Mouse (Mus musculus) intestine, embryonic 14.5 days (tissue): Measurements from ENCODE around the gene Anapc5. TPM values are rescaled to one million over a fixed set of nuclear protein-coding genes. Genes with fewer than 3 reads are reported as not detected.
A peak's percentile ranks its signal among the peaks of the same experiment; 100 is the strongest.

Experiments
- ATAC-seq: fragments of 200-750 bp; cut with Nextera tagmentation; replicated peaks from 2 replicates; pipeline ENCODE4 v1.8.0; 2017; ENCODE audit warnings: low read depth, moderate number of reproducible peaks, moderate TSS enrichment, moderate library complexity; ENCODE audit not compliant: low FRiP score, low TSS enrichment
- DNase-seq: peaks from one replicate; pipeline ENCODE4 v3.0.0-alpha.2; 2018; ENCODE audit warnings: low spot score
- H3K27ac ChIP-seq: fragments of 300-500 bp; sonication (generic); 2 replicates; pipeline ENCODE4 v1.5.1; 2014; ENCODE audit warnings: low read depth, mild to moderate bottlenecking, control low read depth
- H3K27me3 ChIP-seq: fragments of 300-500 bp; sonication (generic); replicated peaks from 2 replicates; pipeline ENCODE4 v1.6.1; 2014; ENCODE audit warnings: low read length, control low read depth; ENCODE audit not compliant: control insufficient read depth, insufficient read depth
- H3K36me3 ChIP-seq: fragments of 300-500 bp; sonication (generic); 2 replicates; pipeline ENCODE4 v1.6.1; 2014; ENCODE audit warnings: low read length, control low read depth; ENCODE audit not compliant: control insufficient read depth, insufficient read depth
- H3K4me1 ChIP-seq: fragments of 300-500 bp; sonication (generic); replicated peaks from 2 replicates; pipeline ENCODE4 v1.6.1; 2014; ENCODE audit warnings: low read length, control low read depth, mixed read lengths; ENCODE audit not compliant: control insufficient read depth, insufficient read depth
- H3K4me2 ChIP-seq: fragments of 300-500 bp; sonication (generic); 2 replicates; pipeline ENCODE4 v1.6.1; 2014; ENCODE audit warnings: low read length
- H3K4me3 ChIP-seq: fragments of 300-500 bp; sonication (generic); 2 replicates; pipeline ENCODE4 v1.5.1; 2014; ENCODE audit warnings: low read depth, low read length, control low read depth, mixed read lengths
- H3K9ac ChIP-seq: fragments of 300-500 bp; sonication (generic); 2 replicates; pipeline ENCODE4 v1.6.1; 2014; ENCODE audit warnings: mild to moderate bottlenecking, low read length
- H3K9me3 ChIP-seq: fragments of 300-500 bp; sonication (generic); 2 replicates; pipeline ENCODE4 v1.6.1; 2016; ENCODE audit warnings: low read length, control low read depth; ENCODE audit not compliant: control insufficient read depth
- WGBS: fragments of 180-500 bp; shearing (Covaris S2); extraction: QIAGEN DNeasy Blood & Tissue Kit; methylation state at CpG from one replicate; pipeline ENCODE4 v1.1.7; 2014; 5-methylcytosine and 5-hydroxymethylcytosine counted together
- polyA plus RNA-seq: library from polyadenylated mRNA; unstranded; fragments of >200 nt; fragmentation: Nextera tagmentation; extraction: Ambion mirVana; gene quantifications from 2 replicates; pipeline ENCODE4 v1.2.1, GENCODE M21; 2014

Gene Anapc5
- polyA plus RNA-seq, 1 experiment from 2014 or later = 448 TPM

DNA sequence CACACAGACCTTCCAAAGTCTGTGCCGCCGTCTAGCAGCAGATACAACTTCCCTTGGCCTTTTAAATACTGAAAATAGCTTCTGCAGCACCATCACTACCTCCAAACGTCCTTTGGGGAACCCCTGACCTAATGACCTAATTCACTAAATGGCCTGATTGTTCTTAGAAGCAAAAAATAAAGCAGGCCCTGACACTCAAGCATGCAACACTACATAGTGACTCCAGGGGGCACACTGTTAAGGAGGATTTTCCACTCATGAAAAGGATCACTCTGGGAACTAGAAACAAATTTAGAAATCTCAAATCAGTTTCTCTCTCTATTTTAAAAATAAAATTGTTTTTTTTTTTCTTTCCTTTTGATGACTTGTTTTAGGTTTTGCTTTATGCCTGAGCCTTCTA, 15.6 kb downstream of the Anapc5 start:
- 47% methylated on average over 3 of the region's 3 CpGs for WGBS
- Histone ChIP-seq H3K27ac (no peak overlapping the region), H3K27me3 (no peaks in the 10 kb centered on the region), H3K9ac (no peak overlapping the region), H3K36me3 (peaks cover 90% of the 10 kb centered on the region), H3K4me2 (no peak overlapping the region), H3K4me1 (no peaks in the 10 kb centered on the region), H3K9me3 (no peaks in the 10 kb centered on the region), H3K4me3 (no peak overlapping the region)
- ATAC-seq = no peak
- no peak for DNase-seq

DNA sequence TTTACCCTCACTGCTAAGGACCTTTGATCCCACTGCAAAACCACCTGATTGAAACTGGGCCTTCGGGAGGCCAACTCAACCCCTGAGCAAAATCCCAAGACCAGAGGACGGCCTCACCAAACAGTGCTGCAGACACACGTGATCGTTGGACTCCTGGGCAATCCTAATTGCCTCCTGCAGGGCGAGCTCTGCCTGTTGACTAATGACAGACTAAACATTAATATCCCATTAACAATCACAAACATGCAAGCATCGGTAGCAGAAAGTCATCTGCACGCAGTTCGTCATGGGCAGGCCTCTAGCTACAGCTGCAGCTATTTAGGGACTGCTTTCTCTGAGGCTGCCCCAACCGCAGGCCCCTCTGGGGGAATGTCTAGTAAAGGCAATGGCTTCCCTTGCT, 18.4 kb downstream of the Anapc5 start:
- ATAC-seq (no peak), DNase-seq (no peak)
- H3K27me3 ChIP-seq = no peaks in the 10 kb centered on the region
- no peak overlapping the region for H3K9ac ChIP-seq
- 67% methylated on average over 9 of the region's 9 CpGs for WGBS
- H3K4me1 ChIP-seq = peaks cover 8% of the 10 kb centered on the region
- H3K4me2 ChIP-seq = no peak overlapping the region
- H3K36me3 ChIP-seq = peaks cover 98% of the 10 kb centered on the region
- H3K9me3 ChIP-seq = no peaks in the 10 kb centered on the region
- H3K27ac ChIP-seq = no peak overlapping the region
- H3K4me3 ChIP-seq = no peak overlapping the region

GRCm38 (mm10) chr5:122801684-122802083, 19.5 kb downstream of the Anapc5 start:
- H3K4me3 ChIP-seq = no peak overlapping the region
- H3K4me2 ChIP-seq = no peak overlapping the region
- ATAC-seq (no peak), DNase-seq (no peak)
- H3K27me3 ChIP-seq = no peaks in the 10 kb centered on the region
- no peak overlapping the region for H3K9ac ChIP-seq
- 95% methylated on average over 8 of the region's 8 CpGs for WGBS
- peaks cover 95% of the 10 kb centered on the region for H3K36me3 ChIP-seq
- H3K4me1 ChIP-seq = peaks cover 8% of the 10 kb centered on the region
- no peak overlapping the region for H3K27ac ChIP-seq
- no peaks in the 10 kb centered on the region for H3K9me3 ChIP-seq

GRCm38 (mm10) chr5:122800345-122801010, 20.7 kb downstream of the Anapc5 start:
- Histone ChIP-seq H3K4me1 (peaks cover 8% of the 10 kb centered on the region), H3K4me2 (no peak overlapping the region), H3K9ac (no peak overlapping the region), H3K27me3 (no peaks in the 10 kb centered on the region), H3K4me3 (no peak overlapping the region), H3K9me3 (no peaks in the 10 kb centered on the region), H3K27ac (0 out of 2 replicates have a peak overlapping the region, but pooled peaks have one; percentile 6), H3K36me3 (peaks cover 95% of the 10 kb centered on the region)
- DNase-seq (no peak), ATAC-seq (no peak)
- 79% methylated on average over 13 of the region's 13 CpGs for WGBS

GRCm38 (mm10) chr5:122799379-122800344, 21.5 kb downstream of the Anapc5 start:
- Histone ChIP-seq H3K9me3 (no peaks in the 10 kb centered on the region), H3K36me3 (peaks cover 94% of the 10 kb centered on the region), H3K27ac (0 out of 2 replicates have a peak overlapping the region, but pooled peaks have one; percentile 6), H3K27me3 (no peaks in the 10 kb centered on the region), H3K4me3 (no peak overlapping the region), H3K9ac (no peak overlapping the region), H3K4me2 (no peak overlapping the region), H3K4me1 (peaks cover 8% of the 10 kb centered on the region)
- no peak; the same call in 1 of the 2 replicates for ATAC-seq
- DNase-seq = no peak
- WGBS = 84% methylated on average over 17 of the region's 17 CpGs

DNA sequence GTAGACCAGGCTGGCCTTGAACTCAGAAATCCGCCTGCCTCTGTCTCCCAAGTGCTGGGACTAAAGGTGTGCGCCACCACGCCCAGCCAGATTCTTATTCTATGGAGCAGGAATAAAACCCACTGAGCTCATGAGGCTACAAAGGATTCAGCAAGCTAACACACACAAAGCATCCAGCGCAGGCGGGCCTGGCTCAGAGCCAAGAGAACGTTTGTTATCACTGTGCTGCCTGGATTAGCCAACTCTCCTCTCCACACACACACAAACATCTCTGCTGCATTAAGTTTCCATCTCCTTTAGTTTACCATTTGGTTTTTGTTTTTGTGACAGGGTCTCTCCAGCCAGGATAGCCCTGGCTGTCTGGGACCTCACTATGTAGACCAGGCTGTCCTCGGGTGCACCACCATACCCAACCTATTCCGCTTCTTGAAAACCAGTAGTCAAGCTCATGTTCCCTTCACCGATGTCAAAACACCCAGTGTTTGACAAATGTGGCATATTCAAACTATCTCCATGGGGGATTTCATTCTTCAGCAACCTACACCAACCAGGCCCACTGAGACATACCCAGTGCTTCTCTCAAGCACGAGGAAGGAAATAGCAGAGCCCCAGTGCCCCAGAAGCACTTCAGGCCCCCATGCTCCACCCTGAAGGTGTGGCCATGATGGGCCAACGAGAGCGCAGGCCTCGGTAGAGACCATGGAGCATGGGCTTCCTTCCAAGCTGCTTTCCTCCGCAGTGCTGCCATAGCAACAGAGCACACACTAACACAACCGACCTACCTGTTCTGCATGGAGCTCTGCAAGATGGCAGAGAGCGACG, 22.4 kb downstream of the Anapc5 start:
- no peaks in the 10 kb centered on the region for H3K27me3 ChIP-seq
- WGBS = 59% methylated on average over 17 of the region's 17 CpGs
- H3K36me3 ChIP-seq = peaks cover 94% of the 10 kb centered on the region
- no peaks in the 10 kb centered on the region for H3K9me3 ChIP-seq
- H3K4me2 ChIP-seq = no peak overlapping the region
- H3K4me1 ChIP-seq = peaks cover 8% of the 10 kb centered on the region
- H3K9ac ChIP-seq = no peak overlapping the region
- ATAC-seq (peak; percentile 58), DNase-seq (peak; percentile 81)
- H3K4me3 ChIP-seq = no peak overlapping the region
- H3K27ac ChIP-seq = no peak overlapping the region

DNA sequence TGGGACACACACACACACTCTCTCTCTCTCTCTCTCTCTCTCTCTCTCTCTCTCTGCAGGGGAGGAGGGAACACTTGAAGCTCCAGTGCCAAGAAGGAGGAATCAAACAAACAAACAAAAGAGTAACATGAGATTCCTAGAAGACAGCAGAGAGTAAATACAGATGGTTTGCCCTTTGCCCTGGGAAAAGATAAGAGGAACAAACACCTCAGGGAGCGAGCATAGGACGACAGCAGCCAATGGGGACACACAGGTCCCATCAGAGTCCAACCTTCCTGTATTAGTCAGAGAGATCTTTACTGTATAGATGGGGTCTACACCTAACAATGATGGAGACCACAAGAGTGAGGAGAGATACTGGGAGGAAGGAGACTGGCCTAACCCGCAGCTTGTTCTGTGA, 23.3 kb downstream of the Anapc5 start:
- H3K4me2 ChIP-seq = no peak overlapping the region
- H3K27ac ChIP-seq = no peak overlapping the region
- no peaks in the 10 kb centered on the region for H3K27me3 ChIP-seq
- no peak overlapping the region for H3K9ac ChIP-seq
- H3K4me3 ChIP-seq = no peak overlapping the region
- DNase-seq = no peak
- no peak for ATAC-seq
- peaks cover 95% of the 10 kb centered on the region for H3K36me3 ChIP-seq
- no peaks in the 10 kb centered on the region for H3K9me3 ChIP-seq
- 71% methylated on average over 3 of the region's 3 CpGs for WGBS
- H3K4me1 ChIP-seq = peaks cover 8% of the 10 kb centered on the region

DNA sequence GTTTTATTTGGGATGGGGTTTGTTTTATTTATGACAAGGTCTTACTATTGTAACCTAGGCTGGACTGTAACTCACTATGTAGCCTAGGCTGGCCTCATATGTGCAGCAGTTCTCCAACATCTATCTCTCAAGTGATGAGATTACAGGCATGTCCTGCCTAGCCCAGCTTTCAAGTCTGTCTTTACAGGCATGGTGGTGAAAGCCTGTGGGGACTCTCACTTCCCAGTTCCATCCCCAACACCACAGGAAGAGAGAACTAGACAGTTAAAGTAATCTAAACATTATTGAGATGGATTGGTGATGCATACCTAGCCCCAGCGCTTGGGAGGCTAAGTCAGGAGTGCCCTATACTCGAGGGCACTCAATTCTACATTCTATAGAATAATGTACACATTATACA, 32.4 kb downstream of the Anapc5 start:
- Histone ChIP-seq H3K9ac (no peak overlapping the region), H3K9me3 (no peaks in the 10 kb centered on the region), H3K36me3 (peaks cover 73% of the 10 kb centered on the region), H3K4me3 (no peak overlapping the region), H3K4me1 (no peaks in the 10 kb centered on the region), H3K27me3 (no peaks in the 10 kb centered on the region), H3K27ac (no peak overlapping the region), H3K4me2 (no peak overlapping the region)
- ATAC-seq (no peak), DNase-seq (no peak)
- WGBS = 77% methylated on average over 2 of the region's 2 CpGs
